Mouse (Mus musculus) kidney, postnatal 0 days (tissue): Measurements from ENCODE around the gene Cox6b1. TPM values are rescaled to one million over a fixed set of nuclear protein-coding genes. Genes with fewer than 3 reads are reported as not detected.

Source experiments
- ATAC-seq: fragments of 200-750 bp; cut with Nextera tagmentation; replicated peaks from 2 replicates; pipeline ENCODE4 v1.8.0; 2017; ENCODE audit warnings: low read depth, moderate number of reproducible peaks, moderate TSS enrichment, moderate library complexity; ENCODE audit not compliant: low FRiP score
- DNase-seq: peaks from one replicate; pipeline ENCODE4 v3.0.0-alpha.2; 2016; ENCODE audit warnings: low spot score
- H3K27ac ChIP-seq: fragments of 300-500 bp; sonication (generic); 2 replicates; pipeline ENCODE4 v1.5.1; 2014; ENCODE audit warnings: mild to moderate bottlenecking
- H3K27me3 ChIP-seq: fragments of 300-500 bp; sonication (generic); 2 replicates; pipeline ENCODE4 v1.6.1; 2014; ENCODE audit warnings: low read length, mixed read lengths; ENCODE audit not compliant: insufficient read depth
- H3K36me3 ChIP-seq: fragments of 300-500 bp; sonication (generic); 2 replicates; pipeline ENCODE4 v1.6.1; 2014; ENCODE audit warnings: low read length, mixed read lengths; ENCODE audit not compliant: insufficient read depth
- H3K4me1 ChIP-seq: fragments of 300-500 bp; sonication (generic); replicated peaks from 2 replicates; pipeline ENCODE4 v1.6.1; 2014; ENCODE audit warnings: antibody characterized with exemption, low read length, mixed read lengths; ENCODE audit not compliant: insufficient read depth
- H3K4me2 ChIP-seq: fragments of 300-500 bp; sonication (generic); 2 replicates; pipeline ENCODE4 v1.6.1; 2014; ENCODE audit warnings: mild to moderate bottlenecking, low read length, moderate library complexity, mixed read lengths
- H3K4me3 ChIP-seq: fragments of 300-500 bp; sonication (generic); replicated peaks from 2 replicates; pipeline ENCODE4 v1.5.1; 2014; ENCODE audit warnings: low read depth, low read length
- H3K9ac ChIP-seq: fragments of 300-500 bp; sonication (generic); 2 replicates; pipeline ENCODE4 v1.6.1; 2014; ENCODE audit warnings: low read depth, low read length
- H3K9me3 ChIP-seq: fragments of 300-500 bp; sonication (generic); replicated peaks from 2 replicates; pipeline ENCODE4 v1.6.1; 2016; ENCODE audit warnings: low read length, inconsistent platforms, mixed read lengths
- CTCF ChIP-seq: IDR thresholded peaks from 2 replicates; pipeline ENCODE4 v1.5.1; 2016; ENCODE audit warnings: antibody characterized with exemption, low read depth, mild to moderate bottlenecking, moderate library complexity
- WGBS: fragments of 180-500 bp; shearing (Covaris S2); extraction: QIAGEN DNeasy Blood & Tissue Kit; methylation state at CpG from one replicate; pipeline ENCODE4 v1.1.7; 2014; 5-methylcytosine and 5-hydroxymethylcytosine counted together
- polyA plus RNA-seq: library from polyadenylated mRNA; unstranded; fragments of >200 nt; fragmentation: Nextera tagmentation; extraction: Ambion mirVana; gene quantifications from 2 replicates; pipeline ENCODE4 v1.2.1, GENCODE M21; 2015

Cox6b1 gene
- polyA plus RNA-seq, 1 experiment from 2014 or later: 1,723 TPM

DNA sequence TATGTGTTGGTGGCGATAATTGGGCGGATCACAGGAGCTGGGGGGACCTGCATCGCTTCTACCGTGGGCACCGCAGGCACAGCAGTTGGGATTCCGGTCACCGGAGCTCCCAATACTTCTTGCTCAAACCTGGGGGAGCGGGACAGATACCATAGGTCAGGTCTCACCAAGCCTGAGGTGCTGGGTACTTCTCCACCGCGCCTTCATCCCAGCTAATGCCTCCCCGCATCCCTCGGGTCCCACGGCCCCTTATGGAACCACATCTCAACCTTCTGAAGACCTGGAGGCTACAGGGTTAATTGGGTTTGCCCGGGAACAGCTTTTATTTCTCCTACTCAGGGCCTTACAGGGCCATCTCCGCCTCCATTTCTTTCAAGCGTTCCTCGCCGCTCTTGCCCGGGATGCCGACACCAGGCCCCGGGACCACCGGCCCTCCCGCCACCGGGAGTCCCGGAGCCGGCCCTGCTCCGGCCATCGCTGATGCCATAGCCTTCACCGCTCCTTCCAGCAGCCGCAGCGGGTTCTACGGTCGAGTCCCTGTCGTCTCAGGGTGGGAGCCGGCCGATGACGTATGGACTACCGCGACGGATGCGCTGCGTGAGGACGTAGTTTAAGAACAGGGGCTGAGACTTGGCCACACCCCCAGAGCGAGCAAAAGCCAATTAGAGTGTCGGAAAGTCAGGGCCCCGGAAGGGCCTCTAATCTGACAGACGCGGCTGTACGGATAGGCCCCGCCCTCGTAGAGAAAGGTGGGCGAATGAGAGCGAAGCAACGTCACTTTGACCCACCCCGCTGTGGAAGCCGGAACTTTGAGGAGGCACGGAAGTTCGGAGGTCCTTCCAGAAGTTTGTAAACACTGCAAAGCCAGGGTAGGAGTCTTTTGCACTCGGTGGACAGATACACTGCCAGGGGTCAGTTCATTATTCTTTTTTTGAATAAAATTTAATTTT, 23.9 kb upstream of the Cox6b1 start, which contains the start of gene Rbm42:
Gene Rbm42 (minus strand): TSS at position 727 of the 950 bp plus-strand sequence.
- H3K36me3 ChIP-seq: peaks cover 23% of the 10 kb centered on the region
- peak within 1 kb of the TSS; percentile 81 for H3K4me3 ChIP-seq
- no peaks in the 10 kb centered on the region for H3K27me3 ChIP-seq
- no peaks in the 10 kb centered on the region for H3K9me3 ChIP-seq
- H3K4me2 ChIP-seq: peak within 1 kb of the TSS; percentile 87
- peak; percentile 100 for ATAC-seq
- peak within 1 kb of the TSS; percentile 67; the same call in 1 of the 2 replicates for H3K27ac ChIP-seq
- H3K4me1 ChIP-seq: no peaks in the 10 kb centered on the region
- H3K9ac ChIP-seq: peak within 1 kb of the TSS; percentile 86
- no peak for TF ChIP-seq CTCF
- DNase-seq: peak; percentile 100
- 2% methylated on average over 59 of the region's 59 CpGs for WGBS

DNA sequence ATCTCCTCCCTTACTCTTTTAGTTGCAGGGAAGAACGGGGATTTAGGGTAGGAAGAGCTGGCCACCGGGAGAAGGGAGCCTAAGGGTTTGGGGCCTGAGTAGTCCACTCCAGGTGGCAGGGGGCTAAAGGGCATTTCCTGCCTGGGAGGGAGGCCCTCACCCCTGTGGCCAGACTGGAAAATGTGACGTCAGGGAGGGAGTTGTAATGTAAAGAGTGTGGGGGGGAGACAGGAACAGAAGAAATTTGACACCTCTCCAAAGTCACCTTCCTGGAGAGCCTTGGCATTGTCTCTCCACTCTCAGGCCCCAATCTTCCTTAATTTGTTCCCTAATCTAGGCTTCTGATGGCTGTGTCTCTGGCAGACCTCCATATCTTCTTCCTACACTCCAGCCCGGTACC, 13.1 kb upstream of the Cox6b1 start:
- peaks cover 4% of the 10 kb centered on the region; the same call in 1 of the 2 replicates for H3K4me1 ChIP-seq
- no peak overlapping the region for H3K27ac ChIP-seq
- peaks cover 37% of the 10 kb centered on the region for H3K36me3 ChIP-seq
- H3K4me3 ChIP-seq: no peak overlapping the region
- TF ChIP-seq CTCF: no peak
- H3K27me3 ChIP-seq: peaks cover 22% of the 10 kb centered on the region
- DNase-seq (no peak), ATAC-seq (no peak)
- 9% methylated on average over 4 of the region's 4 CpGs for WGBS
- H3K4me2 ChIP-seq: no peak overlapping the region
- H3K9me3 ChIP-seq: no peaks in the 10 kb centered on the region
- H3K9ac ChIP-seq: no peak overlapping the region

DNA sequence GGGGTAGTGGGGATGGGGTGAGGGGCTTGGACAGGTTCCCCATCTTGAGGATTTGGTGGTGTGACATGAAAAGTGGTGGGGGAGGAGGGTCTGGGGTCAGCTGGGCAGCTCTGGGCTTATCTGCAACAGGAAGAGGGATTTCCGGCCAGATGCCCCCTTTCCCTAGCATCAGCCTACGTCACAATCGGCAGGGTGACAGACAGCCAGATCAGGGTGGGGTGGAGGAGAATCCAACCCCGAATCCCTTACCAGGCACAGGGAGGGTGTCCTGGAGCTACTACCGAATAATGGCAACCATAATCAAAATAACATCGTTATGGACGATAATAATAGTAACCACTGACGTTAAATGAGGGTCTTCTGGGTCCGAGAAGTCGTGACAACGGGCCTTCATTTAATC, 10.4 kb upstream of the Cox6b1 start:
- H3K9me3 ChIP-seq: no peaks in the 10 kb centered on the region
- no peak overlapping the region for H3K27ac ChIP-seq
- H3K27me3 ChIP-seq: peaks cover 39% of the 10 kb centered on the region
- H3K36me3 ChIP-seq: peaks cover 12% of the 10 kb centered on the region
- H3K4me1 ChIP-seq: peaks cover 4% of the 10 kb centered on the region; the same call in 1 of the 2 replicates
- DNase-seq: no peak
- no peak for TF ChIP-seq CTCF
- WGBS: 34% methylated on average over 11 of the region's 11 CpGs
- no peak overlapping the region for H3K4me3 ChIP-seq
- no peak overlapping the region for H3K9ac ChIP-seq
- no peak overlapping the region for H3K4me2 ChIP-seq
- no peak for ATAC-seq

DNA sequence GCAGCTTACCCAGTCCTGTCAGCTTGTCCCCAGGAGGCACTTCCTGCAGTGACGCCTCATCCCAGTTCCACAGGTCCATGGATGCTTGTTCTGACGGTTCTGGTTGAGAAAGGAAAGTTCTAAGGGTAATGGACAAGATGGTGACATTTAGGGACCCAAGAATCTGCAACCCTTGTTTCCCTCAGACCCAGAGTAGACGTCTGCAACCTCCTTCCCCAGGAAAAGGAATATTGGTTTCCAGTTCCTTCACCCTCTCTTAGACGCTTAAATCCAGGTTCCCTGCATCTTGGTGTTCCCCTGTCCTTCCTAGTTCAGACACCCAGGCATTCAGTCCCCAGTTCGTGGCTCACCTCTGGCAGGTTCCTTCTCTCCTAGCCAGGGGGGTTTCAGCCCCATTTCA, 9.8 kb upstream of the Cox6b1 start, which contains the start of gene Etv2:
Gene Etv2 (minus strand): TSS at position 101 of the 400 bp plus-strand sequence.
- ATAC-seq: no peak
- peak within 1 kb of the TSS; percentile 38 for H3K4me2 ChIP-seq
- H3K4me1 ChIP-seq: peaks cover 4% of the 10 kb centered on the region; the same call in 1 of the 2 replicates
- no peak for DNase-seq
- WGBS: 5% methylated on average over 5 of the region's 5 CpGs
- no peaks in the 10 kb centered on the region for H3K9me3 ChIP-seq
- peaks cover 7% of the 10 kb centered on the region; the same call in 1 of the 2 replicates for H3K36me3 ChIP-seq
- TF ChIP-seq CTCF: no peak
- H3K9ac ChIP-seq: no peak within 1 kb of the TSS
- peak within 1 kb of the TSS; percentile 16 for H3K4me3 ChIP-seq
- no peak within 1 kb of the TSS for H3K27ac ChIP-seq
- H3K27me3 ChIP-seq: peaks cover 39% of the 10 kb centered on the region

DNA sequence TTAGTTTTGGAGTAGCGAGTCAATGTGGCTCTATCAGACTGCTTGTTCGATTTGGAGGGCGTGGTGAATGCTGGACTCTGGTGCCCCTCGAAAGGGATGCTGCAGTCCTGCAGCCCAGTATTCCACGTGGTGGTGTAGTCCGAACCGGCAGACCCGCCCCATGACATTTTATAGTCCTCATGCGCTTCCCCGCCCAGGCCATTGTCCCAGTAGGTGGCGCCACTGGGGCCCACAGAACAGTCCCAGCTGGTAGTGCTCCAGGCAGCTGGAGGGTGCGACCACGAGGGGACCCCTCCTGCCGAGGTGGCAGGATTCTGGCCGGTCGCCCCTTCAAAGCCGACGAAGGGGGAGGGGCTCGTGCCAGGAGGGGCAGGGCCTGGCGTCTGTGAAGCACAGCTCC, 8.7 kb upstream of the Cox6b1 start:
- no peaks in the 10 kb centered on the region for H3K9me3 ChIP-seq
- WGBS: 1% methylated on average over 20 of the region's 20 CpGs
- peak overlapping the region; percentile 16 for H3K4me3 ChIP-seq
- DNase-seq: peak; percentile 69
- no peaks in the 10 kb centered on the region for H3K36me3 ChIP-seq
- peak; percentile 76 for TF ChIP-seq CTCF
- ATAC-seq: peak; percentile 76
- peaks cover 4% of the 10 kb centered on the region; the same call in 1 of the 2 replicates for H3K4me1 ChIP-seq
- H3K9ac ChIP-seq: no peak overlapping the region
- peak overlapping the region; percentile 38 for H3K4me2 ChIP-seq
- H3K27ac ChIP-seq: no peak overlapping the region
- H3K27me3 ChIP-seq: peaks cover 39% of the 10 kb centered on the region

DNA sequence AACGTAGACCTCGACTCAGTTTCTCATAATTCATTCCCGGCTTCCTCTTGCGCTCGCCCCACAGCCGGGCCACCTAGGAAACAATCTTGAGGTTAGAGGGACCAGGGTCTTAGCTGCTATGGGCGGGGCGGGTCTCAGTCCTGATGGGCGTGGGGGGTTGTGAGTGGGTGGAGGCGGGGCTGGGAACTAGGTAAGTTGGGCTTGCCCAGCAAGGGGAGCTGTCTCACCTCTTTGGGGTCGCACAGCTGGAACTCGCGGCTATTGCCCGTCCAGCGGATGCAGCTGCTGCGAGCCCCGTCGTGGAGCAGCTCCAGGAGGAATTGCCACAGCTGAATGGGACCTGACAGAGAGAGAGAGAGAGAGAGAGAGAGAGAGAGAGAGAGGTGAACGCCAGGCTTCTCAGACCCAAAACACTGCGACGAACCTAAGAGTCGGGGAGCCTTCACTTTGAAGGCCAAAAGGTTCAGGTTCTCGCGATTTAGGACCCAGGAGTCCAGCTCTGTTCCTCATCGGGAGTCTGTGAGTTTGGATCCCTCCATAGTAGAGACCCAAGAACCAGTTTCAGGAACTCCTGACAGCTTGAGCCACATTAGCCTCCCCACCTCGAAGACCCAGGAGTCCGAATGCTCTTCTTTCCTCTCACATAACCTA, 7.9 kb upstream of the Cox6b1 start:
- Histone ChIP-seq H3K36me3 (no peaks in the 10 kb centered on the region), H3K9ac (no peak overlapping the region), H3K4me3 (0 out of 2 replicates have a peak overlapping the region, but pooled peaks have one; percentile 2), H3K4me1 (peaks cover 4% of the 10 kb centered on the region; the same call in 1 of the 2 replicates), H3K27ac (no peak overlapping the region), H3K4me2 (no peak overlapping the region), H3K27me3 (peaks cover 39% of the 10 kb centered on the region), H3K9me3 (no peaks in the 10 kb centered on the region)
- ATAC-seq: no peak
- no peak for DNase-seq
- 1% methylated on average over 26 of the region's 27 CpGs for WGBS
- no peak for TF ChIP-seq CTCF
